Mouse (Mus musculus) ovary, adult 18-20 months (tissue): ENCODE measurements around the gene Rnf145.

ENCODE experiments used
- DNase-seq: peaks from one replicate; pipeline ENCODE4 v3.0.0; 2022; ENCODE audit warnings: low spot score, mixed read lengths

The Rnf145 gene

DNA sequence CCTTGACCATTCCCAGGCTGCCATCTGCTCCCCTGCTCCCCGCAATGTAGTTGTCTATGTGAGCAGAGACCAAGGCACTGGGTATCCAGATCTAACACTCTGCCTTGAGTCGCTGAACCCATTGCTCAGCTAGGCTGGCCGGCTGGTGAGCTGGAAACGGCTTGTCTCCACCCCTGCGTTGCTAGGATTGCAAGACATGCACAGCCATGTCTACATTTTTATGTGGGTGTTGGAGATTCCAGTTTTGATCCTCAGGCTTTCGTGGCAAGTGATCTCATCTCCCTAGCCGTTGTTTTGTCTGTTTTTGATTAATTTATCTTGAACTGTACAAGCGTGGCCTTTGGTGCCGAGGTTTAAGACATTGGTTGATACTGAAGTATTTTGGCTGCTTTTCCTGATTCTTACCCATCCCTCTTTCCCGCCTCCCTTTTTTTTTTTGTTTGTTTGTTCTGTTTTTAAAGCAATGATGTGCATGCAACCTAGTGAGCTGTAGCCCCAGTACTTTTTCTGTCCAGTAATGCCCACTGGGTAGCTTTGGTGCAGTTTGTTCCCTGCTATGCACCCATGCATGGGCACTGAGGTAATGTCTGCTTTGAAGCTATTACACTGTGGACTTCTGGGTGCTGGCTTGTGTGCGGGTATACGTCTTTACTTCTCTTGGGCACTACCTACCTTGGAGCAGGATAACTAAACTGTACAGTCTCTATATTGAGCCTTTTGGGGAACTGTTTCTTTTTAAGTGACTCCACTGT is 16.4 kb downstream of the Rnf145 start:
- peak; percentile 9 for DNase-seq

GRCm38 (mm10) chr11:44537403-44537802 is 18.6 kb downstream of the Rnf145 start:
- DNase-seq: no peak

DNA sequence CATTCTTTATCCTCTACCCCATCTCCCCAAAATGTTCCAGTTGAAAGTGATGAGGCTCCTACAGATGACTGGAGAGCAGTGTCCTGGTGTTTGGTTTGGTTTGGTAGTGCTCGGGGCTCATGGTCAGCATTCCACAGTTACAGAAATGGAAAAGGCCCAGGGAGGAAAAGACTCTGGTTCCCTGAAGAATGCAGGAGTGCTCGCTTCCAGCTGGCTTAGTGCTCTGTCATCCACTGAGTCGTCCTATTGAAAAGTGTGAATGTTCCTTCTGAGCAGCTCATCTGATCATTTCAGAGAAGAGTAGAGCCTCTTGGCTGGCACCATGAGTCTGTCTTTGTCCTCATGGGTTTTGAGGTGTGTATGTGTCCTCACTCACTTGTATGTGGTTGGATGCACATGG is 19.3 kb downstream of the Rnf145 start:
- no peak for DNase-seq

DNA sequence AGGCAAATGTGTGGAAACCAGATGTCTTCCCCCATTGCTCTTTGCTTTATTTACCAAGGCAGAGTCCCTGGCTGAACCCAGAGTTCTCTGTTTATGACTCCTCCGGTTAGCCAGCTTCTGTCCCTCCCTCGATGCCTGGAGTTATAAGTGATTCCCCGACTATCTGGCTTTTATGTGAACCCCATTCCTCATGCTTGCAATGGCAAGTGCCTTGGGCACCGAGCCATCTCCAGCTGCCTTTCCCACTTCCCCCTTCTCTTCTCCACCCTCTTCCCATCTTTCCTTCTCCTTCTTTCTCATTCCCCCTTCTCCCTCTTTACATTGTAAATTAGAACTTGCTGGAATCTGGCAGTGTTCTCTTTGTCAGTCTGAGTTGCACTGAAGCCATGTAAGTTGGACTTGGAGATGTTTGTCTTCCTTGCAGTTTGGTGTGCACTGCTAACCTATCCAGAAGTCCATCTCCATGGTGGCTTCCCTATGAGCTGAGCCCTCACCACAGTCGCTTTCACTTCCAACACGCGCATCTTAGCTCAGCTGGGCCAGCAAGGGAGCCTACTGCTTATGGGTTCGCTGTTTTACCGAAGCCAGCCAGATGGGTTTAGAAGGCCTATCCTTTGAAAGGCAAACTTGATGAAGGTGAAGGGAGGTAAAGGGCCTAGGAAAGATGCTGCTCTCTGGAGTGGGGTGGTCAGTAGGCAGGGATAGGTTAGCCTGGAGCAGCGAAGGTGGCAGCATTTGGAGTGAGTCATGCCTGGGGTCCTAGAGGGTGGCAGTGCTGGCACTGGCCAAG is 19.9 kb downstream of the Rnf145 start:
- no peak for DNase-seq

DNA sequence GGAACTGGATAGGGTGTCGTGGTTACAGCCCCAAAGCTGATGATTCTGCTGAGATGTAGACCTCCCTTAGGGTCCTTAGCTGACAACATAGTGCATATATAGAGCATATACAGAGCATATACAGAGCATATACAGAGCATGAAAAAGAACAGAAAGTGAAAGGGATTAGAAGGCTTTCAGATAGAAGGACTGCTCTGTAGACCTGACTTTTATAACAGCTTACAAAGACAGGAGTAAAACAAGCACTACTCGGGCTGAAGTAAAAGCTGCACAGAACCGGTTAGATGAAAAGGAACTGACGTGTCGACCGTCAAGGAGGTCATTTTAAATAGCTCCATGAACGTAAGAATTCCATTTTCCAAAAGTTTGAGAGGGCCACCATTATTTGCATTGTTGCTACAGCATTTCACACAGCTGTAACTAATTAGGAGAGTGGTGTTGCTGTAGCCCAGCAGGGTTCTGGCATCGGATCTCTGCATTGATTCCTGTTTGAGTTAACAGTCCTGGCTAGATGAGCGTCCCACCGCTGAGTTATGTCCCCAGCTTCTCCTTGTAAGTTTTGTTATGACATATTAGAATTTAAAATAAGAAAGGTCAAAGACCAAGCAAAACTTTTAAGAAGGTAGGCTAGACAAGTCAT is 20.6 kb downstream of the Rnf145 start:
- DNase-seq: no peak

DNA sequence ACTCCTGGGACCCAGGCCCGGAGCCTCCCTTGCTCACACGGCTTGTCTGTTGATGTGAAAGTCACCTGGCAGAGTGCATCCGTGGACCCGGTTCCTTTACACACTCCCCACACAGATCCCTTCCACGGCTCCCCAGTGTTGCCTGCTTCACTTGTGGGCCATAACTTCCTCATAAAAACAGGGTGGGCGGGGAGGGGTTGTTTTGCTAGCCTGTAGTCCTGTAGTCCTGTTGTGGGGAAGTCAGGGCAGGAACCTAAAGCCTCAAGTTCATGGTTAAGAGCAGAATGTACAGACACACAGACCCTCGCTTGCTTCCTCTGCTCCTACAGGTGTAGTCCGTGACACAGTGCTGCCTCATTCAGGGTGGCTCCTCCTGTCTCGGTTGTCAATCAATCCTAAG is 21.5 kb downstream of the Rnf145 start:
- no peak for DNase-seq

DNA sequence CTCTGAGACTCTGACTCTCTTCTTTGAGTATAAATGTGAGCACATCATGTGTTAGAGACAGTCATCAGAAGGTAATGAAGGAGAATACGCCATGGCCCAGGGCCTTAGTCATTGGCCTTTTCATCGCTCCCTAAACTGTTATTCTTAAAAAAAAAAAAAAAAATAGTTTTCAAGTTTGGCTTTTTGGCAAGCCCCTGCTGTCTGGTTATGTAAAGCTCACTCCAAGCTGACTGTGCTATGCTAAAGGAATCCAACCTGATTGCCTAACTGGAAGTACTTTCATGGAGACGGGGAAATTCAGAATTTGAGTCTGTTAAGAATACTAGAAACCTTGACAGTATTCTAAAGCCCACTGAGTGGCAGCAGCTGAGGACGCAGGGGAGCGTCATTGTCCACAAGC is 22.5 kb downstream of the Rnf145 start:
- DNase-seq: no peak

GRCm38 (mm10) chr11:44541813-44542212 is 23.0 kb downstream of the Rnf145 start:
- DNase-seq: no peak

DNA sequence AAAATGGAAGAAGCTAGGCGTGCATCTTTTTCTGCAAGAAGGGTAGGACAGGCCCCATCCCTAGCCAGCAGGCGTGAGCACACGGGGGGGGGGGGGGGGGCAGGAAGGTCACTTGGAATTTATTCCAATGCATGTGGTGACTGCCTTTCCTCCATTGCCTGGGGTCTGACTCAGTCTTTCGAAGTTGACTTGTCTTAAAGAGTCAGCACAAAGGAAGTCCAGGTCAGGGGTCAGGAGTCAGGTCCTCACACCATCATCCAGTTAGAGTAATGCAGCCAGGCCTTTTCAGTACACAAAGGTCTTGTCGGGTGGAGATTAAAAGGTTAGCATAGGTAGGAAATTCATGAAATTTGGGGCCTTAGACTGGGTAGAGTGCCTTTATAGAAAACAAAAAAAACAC is 24.8 kb downstream of the Rnf145 start:
- no peak for DNase-seq

DNA sequence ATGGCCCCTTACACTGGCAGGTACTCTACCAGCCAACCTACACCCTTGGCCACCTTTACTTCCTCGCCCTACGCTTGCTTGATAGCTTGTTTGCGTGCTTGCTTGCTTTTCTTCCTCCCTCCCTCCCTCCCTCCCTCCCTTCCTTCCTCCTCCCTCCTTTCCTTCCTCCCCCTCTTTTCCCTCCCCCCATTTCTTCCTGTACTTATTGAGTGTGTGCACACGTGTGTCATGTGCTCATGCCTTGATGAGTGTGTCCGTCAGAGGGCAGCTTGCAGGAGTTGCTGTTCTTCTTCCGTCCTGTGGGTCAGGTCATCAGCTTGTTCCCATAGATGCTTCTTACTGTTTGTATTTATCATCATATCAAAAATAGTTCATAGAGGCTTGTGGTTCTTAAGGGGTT is 25.2 kb downstream of the Rnf145 start:
- no peak for DNase-seq

GRCm38 (mm10) chr11:44545181-44545580 is 26.4 kb downstream of the Rnf145 start:
- DNase-seq: no peak

DNA sequence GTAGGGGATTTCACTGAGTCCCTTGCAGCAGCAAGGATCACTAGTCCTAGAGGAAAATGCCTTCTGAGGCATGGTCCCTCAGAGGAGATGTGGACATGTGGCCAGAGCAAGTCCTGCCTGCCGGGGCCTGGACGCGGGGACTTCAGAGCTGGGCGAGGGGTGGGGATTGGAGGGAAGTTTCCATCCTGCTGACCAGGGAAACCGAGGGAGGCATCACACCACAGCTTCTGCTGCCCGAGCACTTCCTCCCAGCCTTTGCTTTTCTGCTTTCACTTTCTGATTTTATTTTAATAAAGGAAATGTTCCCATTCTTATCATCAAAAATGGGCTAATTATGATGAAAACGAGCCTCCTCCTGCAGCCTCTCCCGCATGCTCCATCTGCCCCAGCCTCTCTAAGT is 27.5 kb downstream of the Rnf145 start:
- no peak for DNase-seq

- DNase-seq: no peak
Measured at GRCm38 (mm10) chr11:44547651-44548196, 29.0 kb downstream of the Rnf145 start.

DNA sequence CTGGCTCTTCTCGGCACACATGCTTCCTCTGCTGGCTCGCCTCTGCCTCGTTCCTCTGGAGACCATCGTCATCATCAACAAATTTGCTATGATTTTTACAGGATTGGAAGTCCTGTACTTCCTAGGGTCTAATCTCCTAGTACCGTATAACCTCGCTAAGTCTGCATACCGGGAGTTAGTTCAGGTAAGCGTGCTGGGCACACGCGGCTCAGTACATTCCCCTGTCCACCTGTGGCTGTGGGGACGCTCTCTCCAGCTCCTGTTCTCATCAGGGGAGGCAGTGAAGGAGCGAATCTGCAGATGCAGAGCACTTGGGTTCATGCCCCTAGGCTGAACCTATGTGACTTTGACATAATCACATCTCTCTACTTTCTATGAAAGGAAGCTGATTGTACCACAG is 30.1 kb downstream of the Rnf145 start:
- DNase-seq: no peak

- no peak for DNase-seq
Measured at GRCm38 (mm10) chr11:44549511-44550278, 30.9 kb downstream of the Rnf145 start.

DNA sequence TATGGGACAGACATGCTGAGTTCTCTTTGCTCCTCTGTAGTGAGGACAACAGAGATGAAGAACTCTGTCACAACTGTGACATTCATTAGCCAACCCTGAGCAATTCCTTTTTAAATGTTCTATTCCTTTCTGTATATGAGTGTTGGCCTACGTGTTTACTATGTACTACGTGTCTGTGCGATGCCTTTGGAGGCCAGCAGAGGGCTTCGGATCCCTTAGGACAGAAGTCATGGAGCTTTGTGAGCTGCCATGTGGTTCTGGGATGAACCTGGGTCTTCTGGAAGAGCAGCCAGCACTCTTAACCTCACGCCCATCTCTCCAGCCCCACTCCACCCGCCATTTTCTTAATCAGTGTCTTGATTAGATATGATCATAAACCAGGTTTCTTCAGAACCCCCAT is 32.2 kb downstream of the Rnf145 start:
- DNase-seq: no peak

GRCm38 (mm10) chr11:44554339-44554738 is 35.6 kb downstream of the Rnf145 start:
- DNase-seq: no peak

GRCm38 (mm10) chr11:44558521-44558920 is 39.8 kb downstream of the Rnf145 start:
- DNase-seq: no peak

- DNase-seq: no peak
Measured at GRCm38 (mm10) chr11:44559466-44559865, 40.7 kb downstream of the Rnf145 start.

DNA sequence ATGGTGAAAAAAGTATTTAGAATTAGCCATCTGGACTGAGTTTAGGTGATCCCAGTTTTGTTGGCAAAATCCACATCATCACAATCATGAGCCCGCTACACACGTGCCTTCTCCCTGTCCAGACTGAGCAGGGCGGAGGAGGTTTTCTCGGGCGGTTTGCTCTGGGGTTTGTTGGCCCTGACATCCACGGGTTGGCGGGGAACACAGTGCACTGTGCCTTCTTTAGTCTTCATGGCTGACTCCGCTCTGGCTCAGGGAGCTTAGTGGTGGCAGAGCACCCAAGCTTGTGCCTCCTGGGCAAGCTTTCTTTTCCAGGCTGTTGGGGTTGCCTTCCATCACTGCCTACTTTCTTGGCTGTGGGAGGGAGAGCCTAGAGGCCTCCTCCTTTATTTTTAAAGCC is 41.6 kb downstream of the Rnf145 start:
- no peak for DNase-seq

DNA sequence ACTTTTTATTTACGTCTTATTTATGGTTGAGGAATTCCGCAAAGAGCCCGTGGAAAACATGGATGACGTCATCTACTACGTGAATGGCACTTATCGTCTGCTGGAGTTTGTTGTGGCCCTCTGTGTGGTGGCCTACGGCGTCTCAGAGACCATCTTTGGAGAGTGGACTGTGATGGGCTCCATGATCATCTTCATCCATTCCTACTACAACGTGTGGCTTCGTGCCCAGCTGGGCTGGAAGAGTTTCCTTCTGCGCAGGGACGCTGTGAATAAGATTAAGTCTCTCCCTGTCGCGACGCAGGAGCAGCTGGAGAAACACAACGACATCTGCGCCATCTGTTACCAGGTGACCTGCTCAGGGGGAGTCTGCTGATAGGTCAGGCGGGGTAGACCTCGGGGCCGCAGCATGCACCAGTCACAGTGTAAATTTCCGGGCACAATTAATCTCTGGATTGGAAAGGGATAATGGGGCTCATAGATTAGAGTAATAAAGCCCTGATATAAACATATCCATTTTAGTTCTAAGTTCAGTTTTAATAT is 42.8 kb downstream of the Rnf145 start:
- DNase-seq: no peak
